Mouse (Mus musculus) subcutaneous adipose tissue, adult 2 months (tissue): ENCODE measurements around the gene Vmn1r50. TPM values are rescaled to one million over a fixed set of nuclear protein-coding genes. Genes with fewer than 3 reads are reported as not detected.

Experiments
- polyA plus RNA-seq: library from polyadenylated mRNA; depleted of rRNA; stranded (reverse); fragments of >200 nt; gene quantifications from 2 replicates; pipeline ENCODE4 v1.2.3, GENCODE M21; 2012; ENCODE audit warnings: low replicate concordance; rRNA removed

The Vmn1r50 gene
- polyA plus RNA-seq: not detected in 2 replicates

DNA sequence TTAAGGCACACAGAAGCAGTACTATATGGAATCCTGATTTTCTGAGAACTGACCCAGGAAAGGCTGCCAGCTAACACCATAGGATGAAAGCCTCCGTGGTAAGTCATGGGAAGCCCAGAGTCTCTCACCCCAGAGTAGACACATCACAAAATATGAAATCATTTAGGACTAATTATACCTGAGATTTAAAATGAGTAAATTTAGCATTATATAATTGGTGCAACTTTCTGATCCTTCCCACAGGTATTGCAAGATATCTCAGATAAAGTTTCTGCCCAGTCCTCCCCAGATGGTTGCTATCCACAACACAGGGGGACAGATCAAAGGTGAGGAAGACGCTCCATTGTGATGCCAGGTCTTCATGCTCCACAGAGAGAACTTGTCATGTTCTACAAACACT is at the start of gene Vmn1r50:
TSS of gene Vmn1r50 (plus strand) at position 301 of the 400 bp plus-strand sequence.

DNA sequence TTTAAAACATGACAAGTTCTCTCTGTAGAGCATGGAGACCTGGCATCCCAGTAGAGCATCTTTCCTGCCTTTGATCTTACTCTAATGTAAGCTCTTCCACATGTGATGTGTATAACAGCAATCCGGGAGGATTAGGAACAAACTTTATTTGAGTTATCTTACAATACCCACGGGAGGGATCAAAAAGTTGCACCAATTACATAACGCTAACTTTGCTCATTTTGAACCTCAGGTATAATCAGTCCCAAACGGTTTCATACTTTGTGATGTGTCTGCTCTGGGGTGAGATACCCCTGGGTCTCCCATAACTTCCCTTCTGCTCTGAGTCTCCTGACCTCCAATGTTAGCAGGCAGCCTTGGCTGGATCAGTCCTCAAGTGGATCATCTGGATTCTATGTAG is 22.8 kb upstream of the Vmn1r50 start, which contains the start of gene Vmn1r49:
TSS of gene Vmn1r49 (minus strand) at position 101 of the 400 bp plus-strand sequence.

DNA sequence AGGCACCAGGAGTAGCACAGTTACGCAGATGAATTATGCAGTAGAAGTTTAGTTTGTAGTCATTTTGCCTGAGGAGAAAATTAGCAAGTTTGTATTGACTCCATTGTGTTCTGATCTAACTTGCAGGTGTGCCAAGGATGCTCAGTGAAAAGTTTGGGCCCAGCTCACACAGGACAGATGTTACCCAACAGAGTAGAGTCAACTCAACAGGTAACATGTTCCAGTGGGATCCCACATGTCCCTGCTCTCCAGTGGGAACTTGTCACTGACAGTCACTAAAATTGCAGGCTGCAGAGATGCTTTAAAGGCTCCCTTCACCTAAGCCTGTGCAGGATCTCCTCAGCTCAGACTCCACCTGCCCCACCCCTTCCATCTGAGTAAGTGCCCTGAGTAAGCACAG is 21.1 kb downstream of the Vmn1r50 start, which contains the start of gene Vmn1r51:
TSS of gene Vmn1r51 (plus strand) at position 301 of the 400 bp plus-strand sequence.

Other genes starting within 250 kb of the Vmn1r50 start
- not detected in 2 replicates for gene Vmn1r42, start 225.0 kb upstream of the Vmn1r50 start, polyA plus RNA-seq
- not detected in 2 replicates for gene Vmn1r43, start 225.0 kb upstream of the Vmn1r50 start, polyA plus RNA-seq
- not detected in 2 replicates for gene Vmn1r44, start 217.8 kb upstream of the Vmn1r50 start, polyA plus RNA-seq
- gene Vmn1r45, start 160.8 kb upstream of the Vmn1r50 start, polyA plus RNA-seq: not detected in 2 replicates
- not detected in 2 replicates for gene Vmn1r46, start 132.1 kb upstream of the Vmn1r50 start, polyA plus RNA-seq
- not detected in 2 replicates for gene Vmn1r47, start 85.3 kb upstream of the Vmn1r50 start, polyA plus RNA-seq
- not detected in 2 replicates for gene Vmn1r48, start 64.6 kb upstream of the Vmn1r50 start, polyA plus RNA-seq
- gene Vmn1r49, start 22.9 kb upstream of the Vmn1r50 start, polyA plus RNA-seq: not detected in 2 replicates
- not detected in 2 replicates for gene Vmn1r51, start 21.2 kb downstream of the Vmn1r50 start, polyA plus RNA-seq
- gene Vmn1r52, start 73.4 kb downstream of the Vmn1r50 start, polyA plus RNA-seq: not detected in 2 replicates
- not detected in 2 replicates for gene V1ra8, start 101.4 kb downstream of the Vmn1r50 start, polyA plus RNA-seq
- gene Vmn1r53, start 123.0 kb downstream of the Vmn1r50 start, polyA plus RNA-seq: 0.10 and 0.60 TPM in 2 replicates
- gene Vmn1r54, start 144.9 kb downstream of the Vmn1r50 start, polyA plus RNA-seq: not detected in 2 replicates
- not detected in 2 replicates for gene BC048671, start 199.8 kb downstream of the Vmn1r50 start, polyA plus RNA-seq
- 1.2 and 6.2 TPM in 2 replicates for gene Chst13, start 223.8 kb downstream of the Vmn1r50 start, polyA plus RNA-seq
- 0.13 TPM in 1 of 2 replicates, not detected in the other for gene Uroc1, start 231.9 kb downstream of the Vmn1r50 start, polyA plus RNA-seq